Mouse (Mus musculus): ENCODE data around the gene Atg101. TPM values are rescaled to one million over a fixed set of nuclear protein-coding genes. Genes with fewer than 3 reads are reported as not detected.
A peak's percentile ranks its signal among the peaks of the same experiment; 100 is the strongest.

Gene Atg101
- total and polyA plus RNA-seq, 2 experiments from 2014 or later, result 56.3 to 81.3 TPM

- Histone ChIP-seq H3K27ac (ENCODE audit: low read depth, low read length) (no peak overlapping the region), H3K4me2 (ENCODE audit: low read depth) (no peak overlapping the region), H3K4me3 (ENCODE audit: low read depth, low read length) (no peak overlapping the region), H3K36me3 (ENCODE audit: insufficient read depth) (no peaks in the 10 kb centered on the region), H3K4me1 (ENCODE audit: insufficient read depth) (no peaks in the 10 kb centered on the region), H3K27me3 (ENCODE audit: insufficient read depth, low read length) (no peaks in the 10 kb centered on the region), H3K9me3 (ENCODE audit: low read length) (no peaks in the 10 kb centered on the region), H3K9ac (no peak overlapping the region)
- DNase-seq (no peak), ATAC-seq (no peak)
- 76% methylated on average over 6 of the region's 6 CpGs for WGBS
- TF ChIP-seq CTCF (IDR thresholded peaks at IDR 0.05; ENCODE audit: low read depth), result no peak
These were observed 16.1 kb downstream of the Atg101 start for GRCm38 (mm10) chr15:101300128-101300527.

GRCm38 (mm10) chr15:101302201-101302600 lies 18.1 kb downstream of the Atg101 start:
- no peak overlapping the region for H3K9ac ChIP-seq
- ATAC-seq (no peak), DNase-seq (no peak)
- no peak overlapping the region for H3K4me2 ChIP-seq (ENCODE audit: low read depth)
- no peaks in the 10 kb centered on the region for H3K9me3 ChIP-seq (ENCODE audit: low read length)
- H3K36me3 ChIP-seq (ENCODE audit: insufficient read depth), result no peaks in the 10 kb centered on the region
- H3K27me3 ChIP-seq (ENCODE audit: insufficient read depth, low read length), result no peaks in the 10 kb centered on the region
- H3K27ac ChIP-seq (ENCODE audit: low read depth, low read length), result no peak overlapping the region
- H3K4me1 ChIP-seq (ENCODE audit: insufficient read depth), result no peaks in the 10 kb centered on the region
- TF ChIP-seq CTCF (IDR thresholded peaks at IDR 0.05; ENCODE audit: low read depth), result no peak
- H3K4me3 ChIP-seq (ENCODE audit: low read depth, low read length), result no peak overlapping the region
- 82% methylated on average over 3 of the region's 3 CpGs for WGBS

DNA sequence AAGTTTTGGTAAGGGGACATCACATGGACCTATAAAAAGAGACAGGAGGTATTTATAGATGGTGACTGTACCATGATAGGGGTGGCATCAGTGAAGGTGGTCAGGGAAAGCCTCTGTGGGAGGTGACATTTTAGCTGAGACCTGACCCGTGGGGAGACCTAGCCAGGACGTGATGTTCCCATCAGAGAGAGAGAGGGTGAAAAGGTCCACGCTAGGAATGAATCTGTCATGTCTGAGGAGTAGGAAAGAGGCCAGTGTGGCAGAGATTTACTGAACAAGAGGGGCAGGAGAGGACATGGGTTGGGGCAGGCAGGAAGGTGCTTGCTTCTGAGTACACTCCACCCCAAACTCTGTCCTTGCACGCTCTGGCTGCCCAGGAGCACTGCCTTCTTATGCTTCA lies 19.8 kb downstream of the Atg101 start:
- Histone ChIP-seq H3K4me2 (ENCODE audit: low read depth) (no peak overlapping the region), H3K9me3 (ENCODE audit: low read length) (no peaks in the 10 kb centered on the region), H3K27ac (ENCODE audit: low read depth, low read length) (no peak overlapping the region), H3K4me3 (ENCODE audit: low read depth, low read length) (no peak overlapping the region), H3K36me3 (ENCODE audit: insufficient read depth) (no peaks in the 10 kb centered on the region), H3K9ac (no peak overlapping the region), H3K4me1 (ENCODE audit: insufficient read depth) (no peaks in the 10 kb centered on the region), H3K27me3 (ENCODE audit: insufficient read depth, low read length) (no peaks in the 10 kb centered on the region)
- no peak for TF ChIP-seq CTCF (IDR thresholded peaks at IDR 0.05; ENCODE audit: low read depth)
- ATAC-seq, result no peak
- DNase-seq, result no peak
- 92% methylated on average over 4 of the region's 4 CpGs for WGBS

GRCm38 (mm10) chr15:101306459-101306858 lies 22.4 kb downstream of the Atg101 start:
- Histone ChIP-seq H3K4me1 (ENCODE audit: insufficient read depth) (no peaks in the 10 kb centered on the region), H3K4me3 (ENCODE audit: low read depth, low read length) (no peak overlapping the region), H3K36me3 (ENCODE audit: insufficient read depth) (no peaks in the 10 kb centered on the region), H3K9ac (no peak overlapping the region), H3K9me3 (ENCODE audit: low read length) (no peaks in the 10 kb centered on the region), H3K27me3 (ENCODE audit: insufficient read depth, low read length) (no peaks in the 10 kb centered on the region), H3K27ac (ENCODE audit: low read depth, low read length) (no peak overlapping the region), H3K4me2 (ENCODE audit: low read depth) (no peak overlapping the region)
- ATAC-seq (no peak), DNase-seq (no peak)
- TF ChIP-seq CTCF (IDR thresholded peaks at IDR 0.05; ENCODE audit: low read depth), result no peak
- WGBS, result 86% methylated on average over 4 of the region's 4 CpGs

- no peak for DNase-seq
- Histone ChIP-seq H3K4me2 (ENCODE audit: low read depth) (no peak overlapping the region), H3K27ac (ENCODE audit: low read depth, low read length) (no peak overlapping the region), H3K36me3 (ENCODE audit: insufficient read depth) (no peaks in the 10 kb centered on the region), H3K9me3 (ENCODE audit: low read length) (no peaks in the 10 kb centered on the region), H3K4me3 (ENCODE audit: low read depth, low read length) (no peak overlapping the region), H3K9ac (no peak overlapping the region), H3K27me3 (ENCODE audit: insufficient read depth, low read length) (no peaks in the 10 kb centered on the region), H3K4me1 (ENCODE audit: insufficient read depth) (no peaks in the 10 kb centered on the region)
- no peak for TF ChIP-seq CTCF (IDR thresholded peaks at IDR 0.05; ENCODE audit: low read depth)
- no peak for ATAC-seq
- WGBS, result 58% methylated on average over 13 of the region's 13 CpGs
These were observed 24.6 kb downstream of the Atg101 start for GRCm38 (mm10) chr15:101308440-101309348.

DNA sequence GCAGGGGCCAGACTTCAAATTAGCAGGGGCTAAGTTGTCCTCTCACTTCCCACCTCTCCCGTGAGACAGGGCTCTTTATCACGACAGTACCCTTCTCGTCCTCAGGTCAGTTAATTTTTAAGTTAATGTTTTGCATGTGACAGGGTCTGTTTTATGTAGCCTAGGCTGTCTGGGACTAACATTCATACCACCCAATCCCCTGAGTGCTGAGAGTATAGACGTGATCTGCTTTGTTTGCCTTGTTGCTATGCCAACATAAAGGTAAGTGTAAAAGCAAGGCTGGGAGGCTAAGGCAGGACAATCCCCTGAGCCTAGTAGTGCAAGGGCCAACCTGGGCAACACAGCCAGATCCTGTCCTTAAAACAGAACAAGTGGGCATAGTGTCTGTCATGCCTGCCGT lies 25.4 kb downstream of the Atg101 start:
- Histone ChIP-seq H3K4me2 (ENCODE audit: low read depth) (no peak overlapping the region), H3K4me1 (ENCODE audit: insufficient read depth) (no peaks in the 10 kb centered on the region), H3K27me3 (ENCODE audit: insufficient read depth, low read length) (no peaks in the 10 kb centered on the region), H3K4me3 (ENCODE audit: low read depth, low read length) (no peak overlapping the region), H3K9me3 (ENCODE audit: low read length) (no peaks in the 10 kb centered on the region), H3K36me3 (ENCODE audit: insufficient read depth) (no peaks in the 10 kb centered on the region), H3K9ac (no peak overlapping the region), H3K27ac (ENCODE audit: low read depth, low read length) (no peak overlapping the region)
- DNase-seq, result no peak
- 46% methylated on average over 5 of the region's 5 CpGs for WGBS
- no peak for ATAC-seq
- TF ChIP-seq CTCF (IDR thresholded peaks at IDR 0.05; ENCODE audit: low read depth), result no peak

DNA sequence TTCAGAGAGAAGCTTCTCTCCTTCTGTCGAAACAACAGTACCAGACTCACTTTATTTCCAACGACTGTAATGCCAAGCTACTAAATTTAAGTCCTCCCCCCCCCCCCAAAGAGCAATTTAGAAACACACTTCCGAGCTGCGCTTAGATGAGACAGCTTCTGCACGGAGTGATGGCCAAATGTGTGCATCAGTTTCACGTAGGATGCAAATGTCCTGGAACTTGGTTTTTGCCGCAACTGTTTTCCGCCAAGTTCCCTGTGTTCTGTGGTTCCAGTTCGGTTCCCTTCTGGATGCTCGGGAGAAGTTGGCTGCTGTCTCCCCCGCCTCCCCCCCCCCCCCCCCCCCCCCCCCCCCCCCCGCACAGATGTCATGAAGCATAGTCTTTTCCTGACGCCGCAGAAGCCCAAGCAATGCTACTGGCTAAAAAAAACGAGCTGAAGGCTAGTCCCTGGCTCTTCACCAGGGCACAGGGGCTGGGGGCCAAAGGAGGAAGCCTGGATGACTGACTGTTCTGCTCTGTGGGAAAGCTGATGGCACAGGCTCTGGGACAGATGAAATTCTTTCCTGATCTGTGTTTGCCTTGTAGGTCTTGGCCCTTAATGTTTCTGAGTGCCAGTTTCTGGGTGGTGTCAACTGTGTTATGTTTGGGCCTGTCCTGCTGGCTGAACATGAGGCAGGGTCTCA lies 27.2 kb downstream of the Atg101 start:
- Histone ChIP-seq H3K27ac (ENCODE audit: low read depth, low read length) (peak overlapping the region; percentile 64; the same call in 1 of the 2 replicates), H3K4me2 (ENCODE audit: low read depth) (no peak overlapping the region), H3K9me3 (ENCODE audit: low read length) (no peaks in the 10 kb centered on the region), H3K4me1 (ENCODE audit: insufficient read depth) (peaks cover 4% of the 10 kb centered on the region; the same call in 1 of the 2 replicates), H3K36me3 (ENCODE audit: insufficient read depth) (no peaks in the 10 kb centered on the region), H3K27me3 (ENCODE audit: insufficient read depth, low read length) (no peaks in the 10 kb centered on the region), H3K9ac (no peak overlapping the region), H3K4me3 (ENCODE audit: low read depth, low read length) (no peak overlapping the region)
- WGBS, result 39% methylated on average over 12 of the region's 15 CpGs
- DNase-seq (peak; percentile 64), ATAC-seq (peak; percentile 37)
- TF ChIP-seq CTCF (IDR thresholded peaks at IDR 0.05; ENCODE audit: low read depth), result no peak

All from forebrain, postnatal 0 days (tissue).